Mouse (Mus musculus) stomach, embryonic 16.5 days (tissue): ENCODE measurements around the gene Brd3os. TPM values are rescaled to one million over a fixed set of nuclear protein-coding genes. Genes with fewer than 3 reads are reported as not detected.

Source experiments
- ATAC-seq: fragments of 200-750 bp; cut with Nextera tagmentation; 2 replicates; pipeline ENCODE4 v1.8.0; 2017; ENCODE audit warnings: moderate number of reproducible peaks, moderate TSS enrichment; ENCODE audit not compliant: insufficient read depth, low FRiP score
- H3K27ac ChIP-seq: fragments of 300-500 bp; sonication (generic); 2 replicates; pipeline ENCODE4 v1.5.1; 2014; ENCODE audit warnings: low read length
- H3K27me3 ChIP-seq: fragments of 300-500 bp; sonication (generic); 2 replicates; pipeline ENCODE4 v1.6.1; 2014; ENCODE audit warnings: low read length, control low read depth, mixed read lengths; ENCODE audit not compliant: control insufficient read depth, insufficient read depth
- H3K36me3 ChIP-seq: fragments of 300-500 bp; sonication (generic); 2 replicates; pipeline ENCODE4 v1.6.1; 2014; ENCODE audit warnings: low read length; ENCODE audit not compliant: control insufficient read depth, insufficient read depth
- H3K4me1 ChIP-seq: fragments of 300-500 bp; sonication (generic); 2 replicates; pipeline ENCODE4 v1.6.1; 2014; ENCODE audit warnings: low read length, control low read depth, mixed read lengths; ENCODE audit not compliant: control insufficient read depth, insufficient read depth
- H3K4me2 ChIP-seq: fragments of 300-500 bp; sonication (generic); 2 replicates; pipeline ENCODE4 v1.6.1; 2014; ENCODE audit warnings: low read depth, low read length, mixed read lengths
- H3K4me3 ChIP-seq: fragments of 300-500 bp; sonication (generic); replicated peaks from 2 replicates; pipeline ENCODE4 v1.5.1; 2014; ENCODE audit warnings: mild to moderate bottlenecking, low read length
- H3K9ac ChIP-seq: fragments of 300-500 bp; sonication (generic); 2 replicates; pipeline ENCODE4 v1.6.1; 2014; ENCODE audit warnings: low read length
- H3K9me3 ChIP-seq: fragments of 300-500 bp; sonication (generic); replicated peaks from 2 replicates; pipeline ENCODE4 v1.6.1; 2016; ENCODE audit warnings: low read length, control low read depth; ENCODE audit not compliant: control insufficient read depth
- WGBS: fragments of 180-500 bp; shearing (Covaris S2); extraction: QIAGEN DNeasy Blood & Tissue Kit; methylation state at CpG from one replicate; pipeline ENCODE4 v1.1.7; 2014; 5-methylcytosine and 5-hydroxymethylcytosine counted together
- polyA plus RNA-seq: library from polyadenylated mRNA; unstranded; fragments of >200 nt; fragmentation: Nextera tagmentation; extraction: Ambion mirVana; gene quantifications from 2 replicates; pipeline ENCODE4 v1.2.1, GENCODE M21; 2015

Gene Brd3os
- polyA plus RNA-seq, 1 experiment from 2014 or later = 7.7 TPM

- H3K36me3 ChIP-seq = peaks cover 18% of the 10 kb centered on the region
- peaks cover 3% of the 10 kb centered on the region; the same call in 1 of the 2 replicates for H3K4me1 ChIP-seq
- ATAC-seq = no peak
- WGBS = 81% methylated on average over 5 of the region's 5 CpGs
- no peaks in the 10 kb centered on the region for H3K27me3 ChIP-seq
- no peak overlapping the region for H3K9ac ChIP-seq
- H3K4me3 ChIP-seq = no peak overlapping the region
- H3K4me2 ChIP-seq = no peak overlapping the region
- H3K9me3 ChIP-seq = no peaks in the 10 kb centered on the region
- no peak overlapping the region for H3K27ac ChIP-seq
Observed at GRCm38 (mm10) chr2:27447782-27448181, 5.7 kb downstream of the Brd3os start.

- no peaks in the 10 kb centered on the region for H3K4me1 ChIP-seq
- H3K36me3 ChIP-seq = peaks cover 24% of the 10 kb centered on the region
- H3K9me3 ChIP-seq = no peaks in the 10 kb centered on the region
- WGBS = 80% methylated on average over 14 of the region's 14 CpGs
- no peaks in the 10 kb centered on the region for H3K27me3 ChIP-seq
- H3K9ac ChIP-seq = no peak overlapping the region
- no peak overlapping the region for H3K4me3 ChIP-seq
- no peak overlapping the region for H3K4me2 ChIP-seq
- no peak overlapping the region for H3K27ac ChIP-seq
- ATAC-seq = no peak
Observed at GRCm38 (mm10) chr2:27450226-27450625, 8.1 kb downstream of the Brd3os start.

GRCm38 (mm10) chr2:27459735-27460134, 17.6 kb downstream of the Brd3os start:
- no peak overlapping the region for H3K9ac ChIP-seq
- no peaks in the 10 kb centered on the region for H3K9me3 ChIP-seq
- no peak overlapping the region for H3K27ac ChIP-seq
- H3K4me2 ChIP-seq = no peak overlapping the region
- peaks cover 35% of the 10 kb centered on the region for H3K36me3 ChIP-seq
- H3K4me3 ChIP-seq = no peak overlapping the region
- no peak for ATAC-seq
- WGBS = 83% methylated on average over 7 of the region's 7 CpGs
- H3K4me1 ChIP-seq = no peaks in the 10 kb centered on the region
- no peaks in the 10 kb centered on the region for H3K27me3 ChIP-seq

GRCm38 (mm10) chr2:27460163-27460562, 18.0 kb downstream of the Brd3os start:
- Histone ChIP-seq H3K9ac (no peak overlapping the region), H3K36me3 (peaks cover 35% of the 10 kb centered on the region), H3K9me3 (no peaks in the 10 kb centered on the region), H3K27me3 (no peaks in the 10 kb centered on the region), H3K4me1 (no peaks in the 10 kb centered on the region), H3K4me2 (no peak overlapping the region), H3K4me3 (no peak overlapping the region), H3K27ac (no peak overlapping the region)
- WGBS = 78% methylated on average over 5 of the region's 5 CpGs
- ATAC-seq = no peak

GRCm38 (mm10) chr2:27460651-27461050, 18.5 kb downstream of the Brd3os start:
- ATAC-seq = no peak
- Histone ChIP-seq H3K36me3 (peaks cover 35% of the 10 kb centered on the region), H3K27me3 (no peaks in the 10 kb centered on the region)

GRCm38 (mm10) chr2:27461881-27462660, 19.9 kb downstream of the Brd3os start:
- H3K27ac ChIP-seq = no peak overlapping the region
- H3K4me3 ChIP-seq = no peak overlapping the region
- peaks cover 31% of the 10 kb centered on the region for H3K36me3 ChIP-seq
- ATAC-seq = no peak
- WGBS = 81% methylated on average over 4 of the region's 4 CpGs
- H3K4me1 ChIP-seq = no peaks in the 10 kb centered on the region
- no peak overlapping the region for H3K9ac ChIP-seq
- no peak overlapping the region for H3K4me2 ChIP-seq
- H3K27me3 ChIP-seq = no peaks in the 10 kb centered on the region
- no peaks in the 10 kb centered on the region for H3K9me3 ChIP-seq

More at GRCm38 (mm10) chr2:27460651-27461050, 18.5 kb downstream of the Brd3os start:
- 56% methylated on average over 9 of the region's 9 CpGs for WGBS
- Histone ChIP-seq H3K4me1 (no peaks in the 10 kb centered on the region), H3K9me3 (no peaks in the 10 kb centered on the region), H3K4me2 (no peak overlapping the region), H3K27ac (no peak overlapping the region), H3K9ac (no peak overlapping the region), H3K4me3 (no peak overlapping the region)

GRCm38 (mm10) chr2:27462901-27463300, 20.8 kb downstream of the Brd3os start:
- no peak overlapping the region for H3K9ac ChIP-seq
- no peak overlapping the region for H3K4me2 ChIP-seq
- peaks cover 31% of the 10 kb centered on the region for H3K36me3 ChIP-seq
- no peak overlapping the region for H3K4me3 ChIP-seq
- no peaks in the 10 kb centered on the region for H3K4me1 ChIP-seq
- no peaks in the 10 kb centered on the region for H3K9me3 ChIP-seq
- ATAC-seq = no peak
- H3K27me3 ChIP-seq = no peaks in the 10 kb centered on the region
- WGBS = 90% methylated on average over 4 of the region's 4 CpGs
- no peak overlapping the region for H3K27ac ChIP-seq

- Histone ChIP-seq H3K36me3 (no peaks in the 10 kb centered on the region), H3K9ac (peak overlapping the region; percentile 29; the same call in 1 of the 2 replicates), H3K27me3 (no peaks in the 10 kb centered on the region), H3K27ac (no peak overlapping the region), H3K4me3 (no peak overlapping the region), H3K4me1 (peaks cover 39% of the 10 kb centered on the region), H3K9me3 (no peaks in the 10 kb centered on the region), H3K4me2 (no peak overlapping the region)
- ATAC-seq = no peak
- 68% methylated on average over 4 of the region's 4 CpGs for WGBS
Observed at GRCm38 (mm10) chr2:27469292-27469990, 27.3 kb downstream of the Brd3os start.

GRCm38 (mm10) chr2:27469991-27470355, 27.8 kb downstream of the Brd3os start:
- H3K4me1 ChIP-seq = peaks cover 39% of the 10 kb centered on the region
- no peak overlapping the region for H3K4me2 ChIP-seq
- H3K36me3 ChIP-seq = no peaks in the 10 kb centered on the region
- H3K9ac ChIP-seq = peak overlapping the region; percentile 16; the same call in 1 of the 2 replicates
- no peaks in the 10 kb centered on the region for H3K27me3 ChIP-seq
- H3K9me3 ChIP-seq = no peaks in the 10 kb centered on the region
- no peak for ATAC-seq
- WGBS = 55% methylated on average over 3 of the region's 3 CpGs
- H3K4me3 ChIP-seq = no peak overlapping the region
- no peak overlapping the region for H3K27ac ChIP-seq
